Mouse (Mus musculus) brain, embryonic 14.5 days (tissue): ENCODE measurements around the gene Ggact.

Experiments used
- CTCF ChIP-seq: fragments of 200-500 bp; IDR thresholded peaks from 2 replicates; pipeline ENCODE4 v1.5.1; 2012; ENCODE audit warnings: inconsistent platforms, mild to moderate bottlenecking, moderate library complexity, borderline replicate concordance; ENCODE audit not compliant: insufficient read depth, insufficient read length; ENCODE audit errors: extremely low read depth
- POLR2A ChIP-seq: fragments of 200-500 bp; IDR thresholded peaks from 2 replicates; pipeline ENCODE4 v1.6.1; 2012; ENCODE audit warnings: mild to moderate bottlenecking, inconsistent platforms, borderline replicate concordance; ENCODE audit not compliant: poor library complexity, insufficient read depth, insufficient read length, severe bottlenecking; ENCODE audit errors: extremely low read depth

GRCm38 (mm10) chr14:122833666-122834065, 79.9 kb downstream of the Ggact start:
- TF ChIP-seq CTCF (no peak), POLR2A (no peak)
